Mouse (Mus musculus): Measurements from ENCODE around the gene Rexo5. TPM values are rescaled to one million over a fixed set of nuclear protein-coding genes. Genes with fewer than 3 reads are reported as not detected.

Rexo5 gene
- polyA plus RNA-seq, 1 experiment from 2014 or later: 27.4 TPM

GRCm38 (mm10) chr7:119887887-119888286 lies 94.1 kb downstream of the Rexo5 start:
- H3K4me2 ChIP-seq (replicated peaks; ENCODE audit: low read depth, low read length): no peak overlapping the region
- DNase-seq (ENCODE audit: low spot score) (no peak), ATAC-seq (ENCODE audit: low FRiP score) (no peak)
- no peak overlapping the region for H3K4me3 ChIP-seq (ENCODE audit: low read depth, low read length)
- H3K4me1 ChIP-seq (replicated peaks; ENCODE audit: control insufficient read depth, insufficient read depth, low read length): no peaks in the 10 kb centered on the region
- H3K36me3 ChIP-seq (ENCODE audit: control insufficient read depth, insufficient read depth, low read length): no peaks in the 10 kb centered on the region
- H3K9ac ChIP-seq (ENCODE audit: low read depth, low read length): no peak overlapping the region
- 94% methylated on average over 4 of the region's 4 CpGs for WGBS
- no peaks in the 10 kb centered on the region for H3K27me3 ChIP-seq (ENCODE audit: control insufficient read depth, insufficient read depth, low read length)
- no peak overlapping the region for H3K27ac ChIP-seq (ENCODE audit: low read depth, low read length)
- no peaks in the 10 kb centered on the region for H3K9me3 ChIP-seq (ENCODE audit: control insufficient read depth, low read length)

- Histone ChIP-seq H3K36me3 (ENCODE audit: control insufficient read depth, insufficient read depth, low read length) (no peaks in the 10 kb centered on the region), H3K9ac (ENCODE audit: low read depth, low read length) (no peak overlapping the region), H3K27me3 (ENCODE audit: control insufficient read depth, insufficient read depth, low read length) (no peaks in the 10 kb centered on the region), H3K4me1 (replicated peaks; ENCODE audit: control insufficient read depth, insufficient read depth, low read length) (no peaks in the 10 kb centered on the region), H3K27ac (ENCODE audit: low read depth, low read length) (no peak overlapping the region), H3K4me2 (replicated peaks; ENCODE audit: low read depth, low read length) (no peak overlapping the region), H3K9me3 (ENCODE audit: control insufficient read depth, low read length) (no peaks in the 10 kb centered on the region), H3K4me3 (ENCODE audit: low read depth, low read length) (no peak overlapping the region)
- no peak for DNase-seq (ENCODE audit: low spot score)
- 97% methylated on average over 1 of the region's 1 CpGs for WGBS
- ATAC-seq (ENCODE audit: low FRiP score): no peak
Observed at GRCm38 (mm10) chr7:119892198-119892597, 98.4 kb downstream of the Rexo5 start.

GRCm38 (mm10) chr7:119892742-119893141 lies 98.9 kb downstream of the Rexo5 start:
- H3K4me1 ChIP-seq (replicated peaks; ENCODE audit: control insufficient read depth, insufficient read depth, low read length): no peaks in the 10 kb centered on the region
- H3K27ac ChIP-seq (ENCODE audit: low read depth, low read length): no peak overlapping the region
- ATAC-seq (ENCODE audit: low FRiP score) (no peak), DNase-seq (ENCODE audit: low spot score) (no peak)
- 88% methylated on average over 4 of the region's 4 CpGs for WGBS
- no peak overlapping the region for H3K9ac ChIP-seq (ENCODE audit: low read depth, low read length)
- no peaks in the 10 kb centered on the region for H3K36me3 ChIP-seq (ENCODE audit: control insufficient read depth, insufficient read depth, low read length)
- no peak overlapping the region for H3K4me2 ChIP-seq (replicated peaks; ENCODE audit: low read depth, low read length)
- H3K9me3 ChIP-seq (ENCODE audit: control insufficient read depth, low read length): no peaks in the 10 kb centered on the region
- H3K4me3 ChIP-seq (ENCODE audit: low read depth, low read length): no peak overlapping the region
- H3K27me3 ChIP-seq (ENCODE audit: control insufficient read depth, insufficient read depth, low read length): no peaks in the 10 kb centered on the region

- H3K27ac ChIP-seq (ENCODE audit: low read depth, low read length): peak overlapping the region; percentile 86
- H3K4me2 ChIP-seq (replicated peaks; ENCODE audit: low read depth, low read length): peak overlapping the region; percentile 57
- DNase-seq (ENCODE audit: low spot score) (peak; percentile 6), ATAC-seq (ENCODE audit: low FRiP score) (peak; percentile 69)
- H3K36me3 ChIP-seq (ENCODE audit: control insufficient read depth, insufficient read depth, low read length): no peaks in the 10 kb centered on the region
- no peaks in the 10 kb centered on the region for H3K27me3 ChIP-seq (ENCODE audit: control insufficient read depth, insufficient read depth, low read length)
- H3K9ac ChIP-seq (ENCODE audit: low read depth, low read length): peak overlapping the region; percentile 82
- 1% methylated on average over 14 of the region's 15 CpGs for WGBS
- peak overlapping the region; percentile 81 for H3K4me3 ChIP-seq (ENCODE audit: low read depth, low read length)
- H3K4me1 ChIP-seq (replicated peaks; ENCODE audit: control insufficient read depth, insufficient read depth, low read length): no peaks in the 10 kb centered on the region
- no peaks in the 10 kb centered on the region for H3K9me3 ChIP-seq (ENCODE audit: control insufficient read depth, low read length)
Observed at GRCm38 (mm10) chr7:119894818-119895544, 101.2 kb downstream of the Rexo5 start.

GRCm38 (mm10) chr7:119895639-119896512 lies 102.1 kb downstream of the Rexo5 start, which contains the start of the genes Lyrm1 and Dcun1d3:
Lyrm1 (plus strand) TSS chr7:119895861.
Dcun1d3 (minus strand) TSS chr7:119896298.
- under 1% methylated on average over 62 of the region's 63 CpGs for WGBS
- peak within 1 kb of the TSS; percentile 64 for H3K4me2 ChIP-seq (replicated peaks; ENCODE audit: low read depth, low read length)
- peak within 1 kb of the TSS; percentile 81 for H3K4me3 ChIP-seq (ENCODE audit: low read depth, low read length)
- no peaks in the 10 kb centered on the region for H3K4me1 ChIP-seq (replicated peaks; ENCODE audit: control insufficient read depth, insufficient read depth, low read length)
- H3K9ac ChIP-seq (ENCODE audit: low read depth, low read length): peak within 1 kb of the TSS; percentile 82
- H3K9me3 ChIP-seq (ENCODE audit: control insufficient read depth, low read length): no peaks in the 10 kb centered on the region
- no peaks in the 10 kb centered on the region for H3K27me3 ChIP-seq (ENCODE audit: control insufficient read depth, insufficient read depth, low read length)
- peak; percentile 99 for DNase-seq (ENCODE audit: low spot score)
- ATAC-seq (ENCODE audit: low FRiP score): peak; percentile 98
- H3K36me3 ChIP-seq (ENCODE audit: control insufficient read depth, insufficient read depth, low read length): no peaks in the 10 kb centered on the region
- H3K27ac ChIP-seq (ENCODE audit: low read depth, low read length): peak within 1 kb of the TSS; percentile 86

- ATAC-seq (ENCODE audit: low FRiP score) (no peak), DNase-seq (ENCODE audit: low spot score) (no peak)
- Histone ChIP-seq H3K9me3 (ENCODE audit: control insufficient read depth, low read length) (no peaks in the 10 kb centered on the region), H3K27me3 (ENCODE audit: control insufficient read depth, insufficient read depth, low read length) (no peaks in the 10 kb centered on the region), H3K4me3 (ENCODE audit: low read depth, low read length) (no peak overlapping the region), H3K9ac (ENCODE audit: low read depth, low read length) (no peak overlapping the region), H3K4me2 (replicated peaks; ENCODE audit: low read depth, low read length) (no peak overlapping the region), H3K27ac (ENCODE audit: low read depth, low read length) (no peak overlapping the region), H3K4me1 (replicated peaks; ENCODE audit: control insufficient read depth, insufficient read depth, low read length) (no peaks in the 10 kb centered on the region), H3K36me3 (ENCODE audit: control insufficient read depth, insufficient read depth, low read length) (no peaks in the 10 kb centered on the region)
- 91% methylated on average over 8 of the region's 8 CpGs for WGBS
Observed at GRCm38 (mm10) chr7:119897521-119898109, 103.8 kb downstream of the Rexo5 start.

GRCm38 (mm10) chr7:119898247-119898856 lies 104.5 kb downstream of the Rexo5 start:
- no peak overlapping the region for H3K4me3 ChIP-seq (ENCODE audit: low read depth, low read length)
- H3K27ac ChIP-seq (ENCODE audit: low read depth, low read length): no peak overlapping the region
- no peak overlapping the region for H3K4me2 ChIP-seq (replicated peaks; ENCODE audit: low read depth, low read length)
- no peaks in the 10 kb centered on the region for H3K4me1 ChIP-seq (replicated peaks; ENCODE audit: control insufficient read depth, insufficient read depth, low read length)
- no peaks in the 10 kb centered on the region for H3K9me3 ChIP-seq (ENCODE audit: control insufficient read depth, low read length)
- ATAC-seq (ENCODE audit: low FRiP score) (no peak), DNase-seq (ENCODE audit: low spot score) (no peak)
- no peaks in the 10 kb centered on the region for H3K36me3 ChIP-seq (ENCODE audit: control insufficient read depth, insufficient read depth, low read length)
- 55% methylated on average over 1 of the region's 1 CpGs for WGBS
- H3K9ac ChIP-seq (ENCODE audit: low read depth, low read length): no peak overlapping the region
- no peaks in the 10 kb centered on the region for H3K27me3 ChIP-seq (ENCODE audit: control insufficient read depth, insufficient read depth, low read length)

All from hindbrain, embryonic 11.5 days (tissue).